Mouse (Mus musculus) CH12.LX (cell line): Measurements from ENCODE around the gene Tsks. TPM values are rescaled to one million over a fixed set of nuclear protein-coding genes. Genes with fewer than 3 reads are reported as not detected.

ENCODE experiments used
- DNase-seq: peaks from one replicate; pipeline ENCODE4 v3.0.0-alpha.2; 2013; ENCODE audit errors: extremely low read depth
- H3K27ac ChIP-seq: 2 replicates; pipeline ENCODE4 v1.5.1; 2012; ENCODE audit warnings: low read depth, mild to moderate bottlenecking, control low read depth, moderate library complexity; ENCODE audit not compliant: insufficient read depth
- H3K27me3 ChIP-seq: replicated peaks from 2 replicates; pipeline ENCODE3; 2012; ENCODE audit warnings: inconsistent platforms
- H3K36me3 ChIP-seq, 2 experiments: replicated peaks in 1 of 2; 2 replicates each; pipeline versions ENCODE3 to v1.6.1; 2012; ENCODE audit warnings: inconsistent platforms in 1 of 2, low read length in 1 of 2, mild to moderate bottlenecking in 1 of 2, mixed read lengths in 1 of 2, moderate library complexity in 1 of 2; ENCODE audit not compliant: control insufficient read depth in 1 of 2, insufficient read depth in 1 of 2
- H3K4me1 ChIP-seq, 2 experiments: 2 replicates each; pipeline ENCODE4 v1.6.1; 2012; ENCODE audit warnings: inconsistent platforms in 1 of 2, moderate library complexity in 1 of 2; ENCODE audit not compliant: insufficient read depth in 2 of 2, control insufficient read depth in 1 of 2
- H3K4me2 ChIP-seq: 2 replicates; pipeline ENCODE4 v1.6.1; 2012; ENCODE audit warnings: low read depth, mild to moderate bottlenecking, control low read depth; ENCODE audit not compliant: poor library complexity, insufficient read depth, severe bottlenecking
- H3K4me3 ChIP-seq, 3 experiments: fragments of 150-350 bp in 1 of 3; sonication (generic) in 1 of 3; replicated peaks in 1 of 3; 2 replicates each; pipeline versions ENCODE3 to v1.5.1; 2011 to 2012; ENCODE audit warnings: low read depth in 2 of 3, low read length in 2 of 3, mild to moderate bottlenecking in 2 of 3, moderate library complexity in 2 of 3, control low read depth in 1 of 3, improper control_type of control experiment in 1 of 3, inconsistent platforms in 1 of 3, mixed read lengths in 1 of 3; ENCODE audit not compliant: poor library complexity in 1 of 3
- H3K79me2 ChIP-seq: replicated peaks from 2 replicates; pipeline ENCODE4 v1.6.1; 2012; ENCODE audit warnings: mild to moderate bottlenecking, moderate library complexity; ENCODE audit not compliant: control insufficient read depth, poor library complexity, insufficient read depth, severe bottlenecking; ENCODE audit errors: extremely low read depth
- H3K9ac ChIP-seq: 2 replicates; pipeline ENCODE4 v1.6.1; 2012; ENCODE audit warnings: low read depth, mild to moderate bottlenecking, control low read depth, moderate library complexity; ENCODE audit not compliant: insufficient read depth
- H3K9me3 ChIP-seq: replicated peaks from 2 replicates; pipeline ENCODE3; 2012; ENCODE audit warnings: low read length, inconsistent platforms, mixed read lengths
- BHLHE40 ChIP-seq: IDR thresholded peaks from 2 replicates; pipeline ENCODE4 v1.6.1; 2011; ENCODE audit warnings: mild to moderate bottlenecking, low read depth, low read length, improper control_type of control experiment
- CHD1 ChIP-seq: IDR thresholded peaks from 2 replicates; pipeline ENCODE4 v1.6.1; 2012; ENCODE audit warnings: low read depth, low read length, improper control_type of control experiment, inconsistent platforms
- CTCF ChIP-seq, 2 experiments: IDR thresholded peaks in 1 of 2; conservative IDR thresholded peaks in 1 of 2; 2 replicates each; pipeline ENCODE4 v1.5.1; 2011 to 2012; ENCODE audit warnings: low read depth in 2 of 2, low read length in 2 of 2, improper control_type of control experiment in 1 of 2, inconsistent platforms in 1 of 2, mild to moderate bottlenecking in 1 of 2, moderate library complexity in 1 of 2
- ELF1 ChIP-seq: IDR thresholded peaks from 2 replicates; pipeline ENCODE4 v1.6.1; 2014; ENCODE audit warnings: low read depth, mild to moderate bottlenecking, inconsistent platforms, low read length, improper control_type of control experiment
- EP300 ChIP-seq: IDR thresholded peaks from 2 replicates; pipeline ENCODE4 v1.6.1; 2011; ENCODE audit warnings: low read length, improper control_type of control experiment
- ETS1 ChIP-seq: conservative IDR thresholded peaks from 2 replicates; pipeline ENCODE4 v1.6.1; 2012; ENCODE audit warnings: low read depth, mild to moderate bottlenecking, inconsistent platforms, low read length, improper control_type of control experiment, moderate library complexity
- IRF4 ChIP-seq: IDR thresholded peaks from 2 replicates; pipeline ENCODE4 v1.6.1; 2014; ENCODE audit warnings: low read depth, mild to moderate bottlenecking, inconsistent platforms, low read length, improper control_type of control experiment
- JUN ChIP-seq: IDR thresholded peaks from 2 replicates; pipeline ENCODE4 v1.6.1; 2011; ENCODE audit warnings: low read depth, mild to moderate bottlenecking, low read length, improper control_type of control experiment, moderate library complexity; ENCODE audit not compliant: insufficient read depth
- KAT2A ChIP-seq: IDR thresholded peaks from 2 replicates; pipeline ENCODE4 v1.6.1; 2012; ENCODE audit warnings: low read length, improper control_type of control experiment, inconsistent platforms; ENCODE audit not compliant: insufficient replicate concordance
- MAFK ChIP-seq: IDR thresholded peaks from 2 replicates; pipeline ENCODE4 v1.6.1; 2011; ENCODE audit warnings: low read length, improper control_type of control experiment; ENCODE audit not compliant: insufficient replicate concordance
- MAX ChIP-seq: IDR thresholded peaks from 2 replicates; pipeline ENCODE4 v1.6.1; 2011; ENCODE audit warnings: low read length, improper control_type of control experiment
- MAZ ChIP-seq: IDR thresholded peaks from 2 replicates; pipeline ENCODE4 v1.6.1; 2012; ENCODE audit warnings: low read depth, mild to moderate bottlenecking, inconsistent platforms, low read length, improper control_type of control experiment, moderate library complexity
- MXI1 ChIP-seq: IDR thresholded peaks from 2 replicates; pipeline ENCODE4 v1.6.1; 2011; ENCODE audit warnings: mild to moderate bottlenecking, low read depth, low read length, improper control_type of control experiment
- PAX5 ChIP-seq: IDR thresholded peaks from 2 replicates; pipeline ENCODE4 v1.6.1; 2012; ENCODE audit warnings: low read length, inconsistent platforms, mixed read lengths
- POLR2A ChIP-seq: IDR thresholded peaks from 2 replicates; pipeline ENCODE4 v1.6.1; 2011; ENCODE audit warnings: low read depth, mild to moderate bottlenecking, improper control_type of control experiment, low read length
- POLR2AphosphoS2 ChIP-seq: IDR thresholded peaks from 2 replicates; pipeline ENCODE4 v1.6.1; 2011; ENCODE audit warnings: low read depth, low read length, improper control_type of control experiment
- RAD21 ChIP-seq: IDR thresholded peaks from 2 replicates; pipeline ENCODE4 v1.6.1; 2011; ENCODE audit warnings: low read depth, mild to moderate bottlenecking, low read length, improper control_type of control experiment, moderate library complexity
- RCOR1 ChIP-seq: conservative IDR thresholded peaks from 2 replicates; pipeline ENCODE4 v1.6.1; 2012; ENCODE audit warnings: low read depth, mild to moderate bottlenecking, inconsistent platforms, low read length, improper control_type of control experiment
- SIN3A ChIP-seq: IDR thresholded peaks from 2 replicates; pipeline ENCODE4 v1.6.1; 2012; ENCODE audit warnings: low read length, improper control_type of control experiment, inconsistent platforms
- UBTF ChIP-seq: IDR thresholded peaks from 2 replicates; pipeline ENCODE4 v1.6.1; 2012; ENCODE audit warnings: low read depth, mild to moderate bottlenecking, inconsistent platforms, low read length, improper control_type of control experiment, moderate library complexity
- ZKSCAN1 ChIP-seq: IDR thresholded peaks from 2 replicates; pipeline ENCODE4 v1.6.1; 2012; ENCODE audit warnings: low read depth, inconsistent platforms, low read length, improper control_type of control experiment, borderline replicate concordance
- ZNF384 ChIP-seq: IDR thresholded peaks from 2 replicates; pipeline ENCODE4 v1.6.1; 2012; ENCODE audit warnings: low read depth, low read length, improper control_type of control experiment, inconsistent platforms
- dilution Hi-C: fragments of 300-500 bp; cut with MboI; formaldehyde crosslinking; loops from 2 replicates; pipeline ENCODE4 v1.14.3; 2020; ENCODE audit warnings: low sequenced_read_pairs; ENCODE audit not compliant: extremely low pct_unique_long_range_greater_than_20kb, extremely low pct_ligation_motif_present
- in situ Hi-C: fragments of 300-500 bp; cut with MboI; formaldehyde crosslinking; loops from 3 replicates; pipeline ENCODE4 v1.14.3; 2019; ENCODE audit warnings: low sequenced_read_pairs, low pct_ligation_motif_present, low pct_unique_long_range_greater_than_20kb, mixed read lengths
- polyA plus RNA-seq: library from polyadenylated mRNA; unstranded; fragments of >175 nt; gene quantifications from 2 replicates; pipeline ENCODE4 v1.2.1, GENCODE M21; 2012; ENCODE audit warnings: low read depth; ENCODE audit not compliant: insufficient read length
- total RNA-seq, 2 experiments: library from RNA; depleted of rRNA; stranded (reverse); fragments of 300-350 nt in 1 of 2; fragments of >200 nt in 1 of 2; gene quantifications; 2 replicates each; pipeline ENCODE4 v1.2.3; 2012 to 2014

The Tsks gene
- total and polyA plus RNA-seq, 3 experiments, result not detected

DNA sequence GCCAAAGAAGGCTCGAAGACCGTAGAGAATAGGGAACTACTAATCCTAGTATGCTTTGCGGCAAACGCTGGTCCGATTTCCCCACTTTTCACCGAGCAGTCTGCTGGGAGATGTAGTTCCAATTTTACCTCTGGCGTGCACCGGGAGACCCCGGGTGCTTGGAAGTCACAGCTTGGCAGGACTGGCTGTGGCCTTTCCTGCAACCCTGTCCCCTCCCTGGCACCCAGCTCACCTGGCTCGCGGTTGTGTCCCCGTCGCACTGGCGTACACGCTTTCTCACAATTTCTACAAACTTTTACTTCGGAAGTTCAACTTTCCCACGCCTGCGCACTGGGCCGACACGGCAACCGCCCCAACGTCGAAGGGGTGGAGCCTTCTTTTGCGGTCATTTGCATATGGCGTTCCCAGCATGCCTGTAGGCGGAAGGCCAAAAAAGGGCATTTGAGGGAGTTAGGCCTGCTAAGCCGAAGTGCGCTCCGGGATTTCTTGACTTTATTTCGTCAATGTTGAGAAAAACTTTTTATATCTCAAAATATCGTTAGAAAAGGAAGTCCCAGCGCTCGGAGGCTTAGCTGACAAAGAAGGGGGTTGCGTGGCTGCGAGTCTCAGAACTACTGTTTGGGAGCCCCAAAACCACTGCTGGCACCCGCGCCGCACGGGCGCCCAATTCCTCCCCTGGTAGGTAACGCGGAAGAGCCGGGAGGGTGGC, 54.4 kb downstream of the Tsks start, which contains the start of gene Irf3 (continued):
- no peak for TF ChIP-seq JUN
- peak; percentile 83 for TF ChIP-seq ELF1
- TF ChIP-seq RCOR1, result no peak
- no peak; the same call in 1 of the 2 replicates for TF ChIP-seq POLR2AphosphoS2
- no peak for TF ChIP-seq PAX5
- no peak for TF ChIP-seq ETS1
- no peak for TF ChIP-seq EP300
- peak; percentile 88 for TF ChIP-seq MXI1
- TF ChIP-seq ZNF384, result no peak
- no peak for TF ChIP-seq ZKSCAN1
- TF ChIP-seq RAD21, result no peak
- TF ChIP-seq BHLHE40, result peak; percentile 86
- peak; percentile 85 for TF ChIP-seq SIN3A
- 0 out of 2 replicates have a peak, but pooled peaks have one; percentile 22 for TF ChIP-seq IRF4
- no peak for TF ChIP-seq CTCF (conservative IDR thresholded peaks at IDR 0.05 in 1 of 2, IDR thresholded peaks at IDR 0.05 in 1 of 2; ENCODE audit: low read depth in 2 of 2, low read length in 2 of 2)

DNA sequence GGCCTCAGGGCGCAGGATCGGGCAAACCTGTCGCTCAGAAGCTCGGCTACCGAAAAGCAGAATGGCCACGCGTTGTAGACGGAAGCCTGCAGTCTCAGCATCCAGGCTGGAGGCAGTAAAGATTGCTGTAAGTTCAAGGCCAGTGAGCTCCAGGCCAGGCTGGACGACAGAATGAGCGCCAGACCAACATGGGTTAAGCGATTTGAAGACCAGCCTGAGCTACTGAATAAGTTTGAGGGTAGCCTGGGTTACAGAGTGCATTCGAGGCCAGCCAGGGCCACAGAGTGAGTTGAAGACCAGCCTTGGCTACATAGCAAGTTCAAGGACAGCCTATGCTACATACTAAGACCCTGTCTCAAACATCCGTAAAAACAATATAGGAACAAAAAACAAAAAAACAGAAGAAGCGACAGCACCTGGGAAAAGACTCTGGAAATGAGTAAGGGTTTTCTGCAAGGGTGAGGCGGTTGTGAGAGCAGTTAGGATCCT, 55.0 kb downstream of the Tsks start:
- Histone ChIP-seq H3K36me3 (peaks cover 43 to 66% of the 10 kb centered on the region in 2 experiments), H3K27me3 (no peaks in the 10 kb centered on the region), H3K27ac (peak overlapping the region; percentile 82), H3K4me3 (peak overlapping the region; percentile 67 to 96 (median 93)), H3K9me3 (no peaks in the 10 kb centered on the region), H3K9ac (peak overlapping the region; percentile 76), H3K79me2 (peaks cover 23% of the 10 kb centered on the region), H3K4me2 (peak overlapping the region; percentile 88), H3K4me1 (peaks cover 3 to 28% of the 10 kb centered on the region in 2 experiments; a peak in 3 of 4 replicates)
- peak; percentile 50 for DNase-seq
- dilution Hi-C loops, result no loop called here
- TF ChIP-seq SIN3A (peak; percentile 74; the same call in 1 of the 2 replicates), POLR2A (no peak), RCOR1 (peak; percentile 58; the same call in 1 of the 2 replicates), ZNF384 (no peak), UBTF (peak; percentile 21; the same call in 1 of the 2 replicates), KAT2A (0 out of 2 replicates have a peak, but pooled peaks have one; percentile 12), MAFK (no peak), MAX (peak; percentile 65), EP300 (no peak), MAZ (no peak), IRF4 (no peak), POLR2AphosphoS2 (peak; percentile 71; the same call in 1 of the 2 replicates), MXI1 (peak; percentile 60), CHD1 (0 out of 2 replicates have a peak, but pooled peaks have one; percentile 51)
- in situ Hi-C loops, result no loop called here
